Mouse (Mus musculus) thymus, adult 18-20 months (tissue): Measurements from ENCODE around the gene Fis1.

Experiments
- DNase-seq, 2 experiments: peaks; one replicate each; pipeline ENCODE4 v3.0.0; 2022; ENCODE audit warnings: mixed read lengths in 2 of 2

Gene Fis1

DNA sequence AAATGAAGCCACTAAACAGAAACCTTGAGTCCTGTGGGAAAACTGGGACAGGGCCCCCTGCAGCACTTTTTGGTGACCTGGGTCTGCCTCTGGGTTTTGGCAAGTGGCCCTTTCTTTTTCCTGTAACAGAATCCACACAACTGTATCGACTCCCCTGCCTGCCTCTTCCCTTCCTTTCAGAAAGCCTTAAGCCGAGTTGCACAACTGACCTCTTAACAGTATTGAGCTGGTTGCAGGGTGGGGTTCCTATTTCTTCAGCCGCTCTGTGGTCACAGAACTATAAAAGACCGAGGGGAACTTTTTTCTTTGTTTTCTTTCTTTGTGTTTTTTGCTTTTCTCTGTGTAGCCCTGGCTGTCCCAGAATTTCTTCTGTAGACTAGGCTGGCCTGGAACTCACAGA is 24.7 kb downstream of the Fis1 start:
- no peak for DNase-seq

- DNase-seq, result no peak
Observed at GRCm38 (mm10) chr5:136979762-136980161, 26.7 kb downstream of the Fis1 start.

GRCm38 (mm10) chr5:136980974-136981373 is 27.9 kb downstream of the Fis1 start:
- DNase-seq, result no peak

- no peak for DNase-seq
Observed at GRCm38 (mm10) chr5:136982338-136982930, 29.4 kb downstream of the Fis1 start.

DNA sequence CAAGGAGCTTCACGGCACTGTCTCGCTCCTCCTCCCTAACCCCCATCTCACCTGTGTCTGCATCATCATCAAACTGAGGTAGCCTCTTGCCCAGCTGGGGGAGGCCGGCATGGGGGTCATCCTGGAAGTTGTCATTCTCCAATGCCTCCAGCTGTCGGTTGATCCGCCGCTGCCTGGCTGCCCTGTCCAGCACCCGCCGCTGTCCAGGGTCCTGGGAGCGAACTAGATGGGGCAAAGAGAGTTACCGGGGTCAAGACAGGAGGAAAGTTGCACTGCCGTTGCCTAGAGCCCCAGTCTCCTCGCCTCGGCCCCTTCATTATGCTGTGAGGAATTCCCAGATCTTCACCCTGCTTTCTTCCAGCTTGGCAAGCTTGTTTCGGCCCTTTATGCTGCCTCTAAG is 31.8 kb downstream of the Fis1 start:
- no peak for DNase-seq

DNA sequence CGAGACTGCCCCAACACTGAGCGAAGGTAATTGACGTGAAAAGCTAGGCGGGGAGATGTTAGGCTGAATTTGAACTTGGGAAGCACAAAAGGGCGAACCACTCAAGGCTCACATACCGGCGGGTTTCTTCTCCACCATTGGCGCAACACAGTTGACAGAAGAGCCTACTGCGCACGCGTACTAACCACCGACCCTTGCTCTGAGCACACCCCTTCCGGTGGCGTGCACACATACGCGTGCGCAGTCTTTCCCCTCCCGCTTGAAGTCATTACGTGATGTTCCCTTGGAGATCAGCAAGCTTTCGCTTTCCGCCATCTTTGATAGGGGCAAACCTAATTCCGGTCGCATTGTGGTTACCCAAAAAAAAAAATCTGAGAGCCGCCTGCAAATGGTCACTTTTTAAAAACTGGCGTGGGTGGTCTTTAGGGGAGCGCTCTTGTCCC is 33.6 kb downstream of the Fis1 start, which contains the start of gene Plod3:
Plod3 (plus strand) TSS at position 325 of the 443 bp plus-strand sequence.
- DNase-seq, result peak; percentile 95 to 96

DNA sequence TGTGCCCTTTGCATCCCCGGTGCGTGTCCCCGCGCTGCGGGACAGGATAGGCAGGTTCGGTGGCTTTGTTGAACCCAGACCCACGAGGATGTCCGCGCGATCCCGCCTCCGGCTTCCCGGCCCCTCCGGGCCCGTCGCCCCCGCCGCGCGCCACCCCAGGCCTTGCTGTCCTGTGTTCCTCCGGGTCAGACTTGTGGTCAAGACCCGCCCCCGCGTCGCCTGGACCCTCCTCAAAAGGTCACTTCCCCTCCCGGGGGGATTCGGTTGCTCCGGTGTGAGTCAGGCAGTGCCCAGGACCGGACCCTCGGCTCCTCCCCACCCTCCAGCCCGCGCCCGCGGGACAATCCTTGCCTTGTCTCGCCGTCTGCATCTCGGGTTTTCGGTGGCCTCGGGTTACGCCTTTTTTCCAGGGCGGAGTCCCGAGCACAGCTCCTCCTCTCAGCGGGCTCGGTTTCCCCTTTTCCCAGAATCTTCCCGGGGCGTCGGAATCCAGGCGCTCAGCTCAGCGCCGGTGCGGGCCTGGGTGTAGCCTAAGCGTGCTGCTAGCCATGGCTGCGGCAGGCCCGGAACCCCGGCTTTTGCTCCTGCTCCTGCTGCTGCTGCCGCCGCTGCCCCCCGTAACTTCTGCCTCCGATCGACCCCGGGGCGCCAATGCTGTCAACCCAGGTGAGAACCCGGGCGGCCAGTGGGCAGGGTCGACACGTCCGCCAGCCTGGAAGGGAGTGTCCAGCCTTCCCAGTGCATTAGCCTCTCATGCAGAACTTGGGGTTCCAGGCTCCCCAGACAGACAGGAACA is 34.3 kb downstream of the Fis1 start:
- DNase-seq, result peak; percentile 66 to 76

GRCm38 (mm10) chr5:136987934-136988271 is 34.8 kb downstream of the Fis1 start, which contains the start of gene Znhit1:
Znhit1 (minus strand) TSS chr5:136988021.
- DNase-seq, result no peak

DNA sequence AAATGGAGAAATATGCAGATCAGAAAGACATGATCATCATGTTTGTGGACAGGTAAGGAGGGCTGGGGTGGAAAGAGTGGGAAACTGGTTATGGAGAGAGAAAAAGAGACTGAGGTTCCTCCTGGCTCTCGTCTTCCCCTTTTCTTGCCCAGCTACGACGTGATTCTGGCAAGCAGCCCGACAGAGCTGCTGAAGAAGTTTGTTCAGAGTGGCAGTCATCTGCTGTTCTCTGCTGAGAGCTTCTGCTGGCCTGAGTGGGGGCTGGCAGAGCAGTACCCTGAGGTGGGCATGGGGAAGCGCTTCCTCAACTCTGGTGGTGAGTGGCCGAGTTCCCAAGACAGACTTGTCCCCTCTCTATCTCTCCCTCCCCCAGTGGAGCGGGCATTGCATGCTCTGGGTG is 35.3 kb downstream of the Fis1 start:
- DNase-seq, result no peak

DNA sequence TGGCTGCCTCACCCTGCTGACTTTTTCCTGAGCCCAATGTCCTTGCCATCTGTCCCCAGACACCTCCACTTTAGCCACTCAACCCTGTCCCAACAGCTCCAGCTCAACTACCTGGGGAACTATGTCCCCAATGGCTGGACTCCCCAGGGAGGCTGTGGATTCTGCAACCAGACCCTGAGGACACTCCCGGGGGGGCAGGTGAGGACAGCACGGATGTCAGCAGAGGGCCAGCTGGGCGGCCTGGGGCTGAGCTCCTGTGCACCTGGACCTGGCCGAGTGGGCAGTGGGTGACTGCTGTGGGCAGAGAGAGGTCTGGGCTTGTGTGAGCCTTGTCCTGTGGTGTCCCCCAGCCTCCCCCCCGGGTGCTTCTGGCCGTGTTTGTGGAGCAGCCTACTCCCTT is 36.7 kb downstream of the Fis1 start:
- no peak for DNase-seq

DNA sequence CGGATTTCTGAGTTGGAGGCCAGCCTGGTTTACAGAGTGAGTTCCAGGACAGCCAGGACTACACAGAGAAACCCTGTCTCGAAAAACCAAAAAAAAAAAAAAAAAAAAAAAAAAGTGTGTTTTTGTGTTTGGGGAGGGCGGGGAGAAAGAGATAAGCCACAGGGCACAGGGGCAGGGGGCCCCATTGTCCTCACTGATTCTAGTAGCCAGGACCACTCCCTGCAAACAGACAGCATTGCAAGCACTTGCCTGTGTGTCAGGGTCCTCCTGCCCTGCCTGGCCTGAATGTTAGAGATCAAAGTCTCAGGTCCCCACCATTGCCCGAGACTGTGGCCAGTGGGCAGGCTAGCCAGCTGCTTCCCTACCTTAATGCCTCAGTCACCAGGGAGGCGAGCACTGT is 46.4 kb downstream of the Fis1 start:
- no peak for DNase-seq

- no peak for DNase-seq
Observed at GRCm38 (mm10) chr5:137000612-137001011, 47.5 kb downstream of the Fis1 start.

DNA sequence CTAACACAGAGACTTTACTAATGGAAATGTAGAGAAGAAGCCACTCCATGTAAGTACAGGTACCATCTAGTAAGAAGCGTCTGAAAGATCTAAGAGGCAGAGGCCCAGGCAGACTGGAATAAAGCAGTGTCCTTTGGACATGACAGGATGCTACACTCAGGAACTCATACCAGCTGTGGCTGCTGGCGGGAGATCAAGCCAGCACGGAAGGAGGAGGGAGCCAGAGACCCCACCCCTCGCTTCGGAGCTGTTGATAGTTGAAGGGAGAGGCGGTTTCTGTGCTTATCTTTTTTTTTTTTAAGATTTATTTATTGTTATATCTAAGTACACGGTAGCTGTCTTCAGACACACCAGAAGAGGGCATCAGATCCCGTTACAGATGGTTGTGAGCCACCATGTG is 54.2 kb downstream of the Fis1 start:
- no peak for DNase-seq

- DNase-seq, result no peak
Observed at GRCm38 (mm10) chr5:137009988-137010387, 56.9 kb downstream of the Fis1 start.

DNA sequence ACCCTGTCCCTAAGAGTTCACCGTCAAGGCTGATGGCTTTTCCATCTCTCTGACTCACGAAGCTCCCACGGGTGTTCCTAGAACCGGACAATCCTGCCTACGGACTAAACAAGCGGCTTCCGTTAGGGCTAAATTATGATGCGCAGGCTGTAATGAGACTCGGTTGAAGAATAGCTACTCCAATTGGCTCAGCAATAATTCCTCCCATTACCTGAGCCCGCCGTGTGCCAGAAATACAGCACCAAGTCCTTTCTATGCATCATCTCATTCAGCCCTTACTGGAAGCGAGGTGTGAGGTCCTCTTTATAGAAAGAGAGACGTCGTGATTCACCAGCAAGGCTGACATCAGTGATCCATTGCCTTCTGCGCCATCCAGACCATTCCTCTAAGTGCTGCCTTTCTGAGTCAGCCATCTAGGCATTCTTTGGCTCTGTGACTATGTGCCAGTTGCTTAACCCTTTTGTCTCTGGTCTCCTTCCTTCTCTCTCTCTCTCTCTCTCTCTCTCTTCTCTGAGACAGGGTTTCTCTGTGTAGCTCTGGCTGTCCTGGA is 59.4 kb downstream of the Fis1 start:
- DNase-seq, result no peak
